Mouse (Mus musculus) MEL (cell line): ENCODE results near the gene Abcc3. TPM values are rescaled to one million over a fixed set of nuclear protein-coding genes. Genes with fewer than 3 reads are reported as not detected.

ENCODE experiments used
- DNase-seq: peaks from one replicate; pipeline ENCODE4 v3.0.0; 2011; ENCODE audit warnings: low read depth, low spot score
- H3K27ac ChIP-seq: 2 replicates; pipeline ENCODE4 v1.5.1; 2012; ENCODE audit warnings: low read depth, mild to moderate bottlenecking, control low read depth, low read length, moderate library complexity; ENCODE audit not compliant: control insufficient read depth
- H3K27me3 ChIP-seq, 2 experiments: fragments of 150-350 bp in 1 of 2; sonication (generic) in 1 of 2; 2 replicates each; pipeline ENCODE4 v1.6.1; 2012; ENCODE audit warnings: low read length in 2 of 2, mild to moderate bottlenecking in 2 of 2, improper control_type of control experiment in 1 of 2, moderate library complexity in 1 of 2; ENCODE audit not compliant: insufficient read depth in 2 of 2, control insufficient read depth in 1 of 2
- H3K36me3 ChIP-seq, 2 experiments: 2 replicates each; pipeline ENCODE4 v1.6.1; 2012 to 2014; ENCODE audit warnings: low read length in 2 of 2, improper control_type of control experiment in 1 of 2, inconsistent platforms in 1 of 2, mild to moderate bottlenecking in 1 of 2; ENCODE audit not compliant: insufficient read depth in 2 of 2, control insufficient read depth in 1 of 2
- H3K4me1 ChIP-seq, 2 experiments: fragments of 150-350 bp in 1 of 2; sonication (generic) in 1 of 2; 2 replicates each; pipeline ENCODE4 v1.6.1; 2012; ENCODE audit warnings: low read length in 2 of 2, improper control_type of control experiment in 1 of 2, mild to moderate bottlenecking in 1 of 2; ENCODE audit not compliant: insufficient read depth in 2 of 2, control insufficient read depth in 1 of 2
- H3K4me3 ChIP-seq, 2 experiments: fragments of 150-350 bp in 1 of 2; sonication (generic) in 1 of 2; 2 replicates each; pipeline ENCODE4 v1.5.1; 2012; ENCODE audit warnings: low read depth in 2 of 2, low read length in 2 of 2, mild to moderate bottlenecking in 2 of 2, moderate library complexity in 2 of 2, control low read depth in 1 of 2, improper control_type of control experiment in 1 of 2; ENCODE audit not compliant: control insufficient read depth in 1 of 2, insufficient read depth in 1 of 2
- H3K79me2 ChIP-seq: 2 replicates; pipeline ENCODE4 v1.6.1; 2012; ENCODE audit warnings: mild to moderate bottlenecking, low read length, moderate library complexity; ENCODE audit not compliant: control insufficient read depth, poor library complexity, insufficient read depth
- H3K9ac ChIP-seq: 2 replicates; pipeline ENCODE4 v1.6.1; 2012; ENCODE audit warnings: low read depth, mild to moderate bottlenecking, control low read depth, low read length, moderate library complexity; ENCODE audit not compliant: control insufficient read depth, poor library complexity, severe bottlenecking
- H3K9me3 ChIP-seq: fragments of 150-350 bp; sonication (generic); replicated peaks from 2 replicates; pipeline ENCODE4 v1.6.1; 2012; ENCODE audit warnings: mild to moderate bottlenecking, low read length, improper control_type of control experiment, moderate library complexity; ENCODE audit not compliant: insufficient read depth
- BHLHE40 ChIP-seq: IDR thresholded peaks from 2 replicates; pipeline ENCODE4 v1.6.1; 2012; ENCODE audit warnings: low read depth, mild to moderate bottlenecking, inconsistent platforms, low read length, improper control_type of control experiment, borderline replicate concordance
- E2F4 ChIP-seq: IDR thresholded peaks from 2 replicates; pipeline ENCODE4 v1.6.1; 2011; ENCODE audit warnings: low read depth, low read length, improper control_type of control experiment, borderline replicate concordance
- EP300 ChIP-seq, 2 experiments: IDR thresholded peaks; 2 replicates each; pipeline ENCODE4 v1.6.1; 2011; ENCODE audit warnings: improper control_type of control experiment in 2 of 2, low read length in 2 of 2, low read depth in 1 of 2, mild to moderate bottlenecking in 1 of 2
- ETS1 ChIP-seq: IDR thresholded peaks from 2 replicates; pipeline ENCODE4 v1.6.1; 2012; ENCODE audit warnings: low read depth, mild to moderate bottlenecking, inconsistent platforms, low read length, improper control_type of control experiment, moderate library complexity
- MAX ChIP-seq: IDR thresholded peaks from 2 replicates; pipeline ENCODE4 v1.6.1; 2011; ENCODE audit warnings: low read length, improper control_type of control experiment
- MAZ ChIP-seq: IDR thresholded peaks from 2 replicates; pipeline ENCODE4 v1.6.1; 2012; ENCODE audit warnings: low read depth, mild to moderate bottlenecking, inconsistent platforms, low read length, improper control_type of control experiment
- MEF2A ChIP-seq: IDR thresholded peaks from 2 replicates; pipeline ENCODE4 v1.6.1; 2014; ENCODE audit warnings: low read depth, mild to moderate bottlenecking, inconsistent platforms, low read length, improper control_type of control experiment; ENCODE audit not compliant: poor library complexity, insufficient replicate concordance, severe bottlenecking; ENCODE audit errors: extremely low read depth
- MXI1 ChIP-seq: IDR thresholded peaks from 2 replicates; pipeline ENCODE4 v1.6.1; 2011; ENCODE audit warnings: mild to moderate bottlenecking, low read depth, low read length, improper control_type of control experiment
- MYC ChIP-seq: IDR thresholded peaks from 2 replicates; pipeline ENCODE4 v1.6.1; 2011; ENCODE audit warnings: low read depth, mild to moderate bottlenecking, low read length, improper control_type of control experiment, moderate library complexity
- NELFE ChIP-seq: IDR thresholded peaks from 2 replicates; pipeline ENCODE4 v1.6.1; 2011; ENCODE audit warnings: low read depth, low read length, improper control_type of control experiment
- POLR2AphosphoS5 ChIP-seq: IDR thresholded peaks from 2 replicates; pipeline ENCODE4 v1.6.1; 2012; ENCODE audit warnings: low read depth, borderline replicate concordance, mild to moderate bottlenecking, inconsistent platforms, low read length, moderate library complexity, mixed read lengths
- SMC3 ChIP-seq: IDR thresholded peaks from 2 replicates; pipeline ENCODE4 v1.6.1; 2011; ENCODE audit warnings: low read depth, low read length, improper control_type of control experiment
- TAL1 ChIP-seq: IDR thresholded peaks from 2 replicates; pipeline ENCODE4 v1.6.1; 2012; ENCODE audit warnings: mild to moderate bottlenecking, inconsistent platforms, low read length, moderate library complexity, mixed read lengths
- UBTF ChIP-seq: IDR thresholded peaks from 2 replicates; pipeline ENCODE4 v1.6.1; 2012; ENCODE audit warnings: low read depth, mild to moderate bottlenecking, inconsistent platforms, low read length, improper control_type of control experiment, moderate library complexity, borderline replicate concordance; ENCODE audit not compliant: insufficient read depth
- USF1 ChIP-seq: IDR thresholded peaks from 2 replicates; pipeline ENCODE4 v1.6.1; 2014; ENCODE audit warnings: low read depth, mild to moderate bottlenecking, inconsistent platforms, low read length, improper control_type of control experiment, moderate library complexity
- ZC3H11A ChIP-seq: IDR thresholded peaks from 2 replicates; pipeline ENCODE4 v1.6.1; 2012; ENCODE audit warnings: low read depth, mild to moderate bottlenecking, inconsistent platforms, low read length, improper control_type of control experiment
- polyA plus RNA-seq, 2 experiments: library from polyadenylated mRNA; stranded (reverse) in 1 of 2; unstranded in 1 of 2; fragments of >175 nt in 1 of 2; fragments of >200 nt in 1 of 2; gene quantifications; 2 replicates each; pipeline versions ENCODE4 v1.2.1 to v1.2.4; 2012; ENCODE audit warnings: low replicate concordance in 2 of 2, low read depth in 1 of 2; ENCODE audit not compliant: insufficient read length in 2 of 2, insufficient read depth in 1 of 2, missing spikeins in 1 of 2
- total RNA-seq: library from RNA; depleted of rRNA; stranded (reverse); fragments of 300-350 nt; gene quantifications from 2 replicates; pipeline ENCODE4 v1.2.3, GENCODE M21; 2012

The Abcc3 gene
- total and polyA plus RNA-seq, 3 experiments = 0.27 to 0.29 TPM; not detected in 1

- H3K27ac ChIP-seq = no peak overlapping the region
- no peak overlapping the region for H3K9ac ChIP-seq
- no peak for DNase-seq
- peaks cover 0 to 15% of the 10 kb centered on the region in 2 experiments; a peak in 2 of 4 replicates for H3K4me1 ChIP-seq
- H3K36me3 ChIP-seq = peaks cover 0 to 4% of the 10 kb centered on the region in 2 experiments; a peak in 1 of 4 replicates
- peaks cover 14 to 21% of the 10 kb centered on the region in 2 experiments for H3K27me3 ChIP-seq
- no peak overlapping the region for H3K4me3 ChIP-seq
- H3K79me2 ChIP-seq = no peaks in the 10 kb centered on the region
- no peak for TF ChIP-seq NELFE
- TF ChIP-seq, all 39 proteins: peak for 0
- H3K9me3 ChIP-seq = no peaks in the 10 kb centered on the region
These were observed 3.8 kb downstream of the Abcc3 start for GRCm38 (mm10) chr11:94389021-94389420.

DNA sequence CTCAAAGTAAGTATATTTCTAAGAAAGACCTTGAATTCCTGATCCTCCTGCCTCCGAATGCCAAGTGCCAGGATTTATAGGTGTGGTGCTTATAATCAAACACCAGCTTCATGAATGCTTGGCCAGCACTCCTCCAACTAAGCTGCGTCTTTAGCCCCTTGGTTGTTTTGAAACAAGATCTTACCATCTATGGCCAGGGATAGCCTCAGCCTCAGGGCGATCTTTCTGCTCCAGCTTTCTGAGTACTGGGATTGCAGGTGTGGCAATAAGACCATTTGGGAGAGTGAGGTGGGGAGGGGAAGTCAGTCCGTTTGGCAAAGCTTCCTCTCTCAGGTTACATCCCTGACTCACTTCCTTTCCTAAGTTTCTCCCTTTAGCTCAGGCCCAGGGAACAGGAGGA, 5.0 kb downstream of the Abcc3 start:
- H3K36me3 ChIP-seq = peaks cover 0 to 4% of the 10 kb centered on the region in 2 experiments; a peak in 1 of 4 replicates
- H3K27me3 ChIP-seq = peaks cover 12% of the 10 kb centered on the region in 2 experiments
- H3K4me3 ChIP-seq = no peak overlapping the region
- TF ChIP-seq SMC3 = no peak
- no peak overlapping the region for H3K9ac ChIP-seq
- H3K9me3 ChIP-seq = no peaks in the 10 kb centered on the region
- DNase-seq = no peak
- H3K79me2 ChIP-seq = no peaks in the 10 kb centered on the region
- peaks cover 0 to 15% of the 10 kb centered on the region in 2 experiments; a peak in 2 of 4 replicates for H3K4me1 ChIP-seq
- no peak overlapping the region for H3K27ac ChIP-seq

DNA sequence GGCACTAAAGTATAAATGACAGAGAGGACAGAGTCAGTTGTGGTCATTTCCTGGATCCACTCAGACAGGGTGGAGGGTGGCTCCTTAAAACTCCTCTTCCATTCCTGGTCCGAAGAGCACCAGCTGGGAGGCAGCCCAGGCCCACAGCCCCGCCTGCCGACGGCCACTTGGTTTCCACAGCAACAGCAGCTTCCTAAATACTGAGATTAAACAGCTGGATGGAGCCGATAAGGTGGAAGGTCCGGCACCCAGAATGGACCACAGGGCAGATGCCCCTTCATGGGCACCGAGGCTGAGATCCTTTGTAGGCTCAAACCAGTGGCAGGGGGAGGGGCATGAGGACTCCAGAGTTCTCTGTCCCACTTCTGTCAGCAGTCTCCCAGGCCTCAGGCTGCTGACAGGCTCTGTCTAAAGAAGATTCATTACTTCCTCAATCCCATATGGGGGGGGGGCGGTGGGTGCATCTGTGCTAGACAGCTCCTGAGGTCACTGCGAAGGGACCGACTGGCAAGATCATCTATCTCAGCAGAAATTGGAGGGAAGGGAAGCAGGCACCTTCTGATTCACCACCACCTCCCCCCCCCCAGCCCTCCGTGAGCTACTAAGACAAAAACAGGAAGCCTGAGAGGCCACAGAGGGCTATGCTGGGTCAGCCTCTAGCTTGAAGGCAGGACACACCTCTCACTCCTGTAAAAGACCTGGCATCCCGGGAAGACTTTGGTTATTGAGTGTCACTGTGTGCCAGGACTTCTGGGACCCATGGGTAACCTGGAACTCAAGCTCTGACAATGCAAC, 6.6 kb downstream of the Abcc3 start:
- peak; percentile 70 for DNase-seq
- H3K27ac ChIP-seq = no peak overlapping the region
- TF ChIP-seq ETS1 (peak; percentile 39; the same call in 1 of the 2 replicates), MYC (no peak), ZC3H11A (no peak), E2F4 (no peak), MAX (no peak), USF1 (no peak), BHLHE40 (no peak), MXI1 (no peak), UBTF (no peak), MEF2A (no peak), EP300 (IDR thresholded peaks at IDR 0.05; ENCODE audit: low read depth in 1 of 2, low read length in 2 of 2) (peak in 1 of 2 experiments; percentile 39; a peak in 3 of 4 replicates), TAL1 (peak; percentile 36; the same call in 1 of the 2 replicates), POLR2AphosphoS5 (no peak), MAZ (peak; percentile 63; the same call in 1 of the 2 replicates)
- no peaks in the 10 kb centered on the region for H3K9me3 ChIP-seq
- no peak overlapping the region for H3K9ac ChIP-seq
- peaks cover 10 to 18% of the 10 kb centered on the region in 2 experiments for H3K27me3 ChIP-seq
- H3K4me1 ChIP-seq = peaks cover 0 to 15% of the 10 kb centered on the region in 2 experiments; a peak in 2 of 4 replicates
- H3K79me2 ChIP-seq = no peaks in the 10 kb centered on the region
- H3K36me3 ChIP-seq = peaks cover 0 to 4% of the 10 kb centered on the region in 2 experiments; a peak in 1 of 4 replicates
- H3K4me3 ChIP-seq = no peak overlapping the region
